Mouse (Mus musculus) kidney, embryonic 14.5 days (tissue): ENCODE results near the gene Nit1. TPM values are rescaled to one million over a fixed set of nuclear protein-coding genes. Genes with fewer than 3 reads are reported as not detected.
A peak's percentile ranks its signal among the peaks of the same experiment; 100 is the strongest.
"Not testable (repeated sequence)": the region's sequence is repeated elsewhere in the genome, so short reads cannot be mapped to it uniquely, and the experiment has no call there.

Source experiments
- ATAC-seq: fragments of 200-750 bp; cut with Nextera tagmentation; 2 replicates; pipeline ENCODE4 v1.8.0; 2017; ENCODE audit warnings: moderate number of reproducible peaks, mild to moderate bottlenecking, moderate TSS enrichment, moderate library complexity; ENCODE audit not compliant: low FRiP score, low TSS enrichment
- H3K27ac ChIP-seq: fragments of 300-500 bp; sonication (generic); 2 replicates; pipeline ENCODE4 v1.5.1; 2014; ENCODE audit warnings: low read depth, mild to moderate bottlenecking, low read length, moderate library complexity, mixed read lengths
- H3K27me3 ChIP-seq: fragments of 300-500 bp; sonication (generic); 2 replicates; pipeline ENCODE4 v1.6.1; 2014; ENCODE audit warnings: mild to moderate bottlenecking, low read length; ENCODE audit not compliant: control insufficient read depth, insufficient read depth
- H3K36me3 ChIP-seq: fragments of 300-500 bp; sonication (generic); 2 replicates; pipeline ENCODE4 v1.6.1; 2014; ENCODE audit warnings: low read length, mixed read lengths; ENCODE audit not compliant: control insufficient read depth, insufficient read depth
- H3K4me1 ChIP-seq: fragments of 300-500 bp; sonication (generic); 2 replicates; pipeline ENCODE4 v1.6.1; 2014; ENCODE audit warnings: low read length, mixed read lengths; ENCODE audit not compliant: control insufficient read depth, insufficient read depth
- H3K4me2 ChIP-seq: fragments of 300-500 bp; sonication (generic); replicated peaks from 2 replicates; pipeline ENCODE4 v1.6.1; 2014; ENCODE audit warnings: low read depth, mild to moderate bottlenecking, low read length
- H3K4me3 ChIP-seq: fragments of 300-500 bp; sonication (generic); 2 replicates; pipeline ENCODE4 v1.5.1; 2014; ENCODE audit warnings: mild to moderate bottlenecking, low read length
- H3K9ac ChIP-seq: fragments of 300-500 bp; sonication (generic); 2 replicates; pipeline ENCODE4 v1.6.1; 2014; ENCODE audit warnings: low read depth, mild to moderate bottlenecking, low read length, moderate library complexity
- H3K9me3 ChIP-seq: fragments of 300-500 bp; sonication (generic); 2 replicates; pipeline ENCODE4 v1.6.1; 2016; ENCODE audit warnings: low read length; ENCODE audit not compliant: control insufficient read depth
- WGBS: fragments of 180-500 bp; shearing (Covaris S2); extraction: QIAGEN DNeasy Blood & Tissue Kit; methylation state at CpG from one replicate; pipeline ENCODE4 v1.1.7; 2014; 5-methylcytosine and 5-hydroxymethylcytosine counted together
- polyA plus RNA-seq: library from polyadenylated mRNA; unstranded; fragments of >200 nt; fragmentation: Nextera tagmentation; extraction: Ambion mirVana; gene quantifications from 2 replicates; pipeline ENCODE4 v1.2.1, GENCODE M21; 2014

Nit1 gene
- polyA plus RNA-seq, 1 experiment from 2014 or later = 34.5 TPM

GRCm38 (mm10) chr1:171342262-171343207, 2.9 kb downstream of the Nit1 start:
- no peak for ATAC-seq
- H3K27ac ChIP-seq = no peak overlapping the region

GRCm38 (mm10) chr1:171330216-171330560, 15.3 kb downstream of the Nit1 start:
- no peaks in the 10 kb centered on the region for H3K27me3 ChIP-seq
- H3K36me3 ChIP-seq = peaks cover 8% of the 10 kb centered on the region
- H3K9me3 ChIP-seq = no peaks in the 10 kb centered on the region
- H3K4me2 ChIP-seq = peak overlapping the region; percentile 76
- peak overlapping the region; percentile 87 for H3K4me3 ChIP-seq
- H3K9ac ChIP-seq = peak overlapping the region; percentile 93
- H3K27ac ChIP-seq = peak overlapping the region; percentile 99
- H3K4me1 ChIP-seq = peaks cover 21% of the 10 kb centered on the region
- ATAC-seq = no peak
- WGBS = 0% methylated on average over 4 of the region's 4 CpGs

More at GRCm38 (mm10) chr1:171342262-171343207, 2.9 kb downstream of the Nit1 start:
- no peaks in the 10 kb centered on the region for H3K27me3 ChIP-seq
- H3K4me1 ChIP-seq = peaks cover 16% of the 10 kb centered on the region; the same call in 1 of the 2 replicates
- no peak overlapping the region for H3K4me2 ChIP-seq
- no peak overlapping the region for H3K4me3 ChIP-seq
- no peak overlapping the region for H3K9ac ChIP-seq
- H3K36me3 ChIP-seq = peaks cover 51% of the 10 kb centered on the region
- 93% methylated on average over 16 of the region's 16 CpGs for WGBS
- H3K9me3 ChIP-seq = peaks cover 6% of the 10 kb centered on the region; the same call in 1 of the 2 replicates

GRCm38 (mm10) chr1:171329433-171330215, 15.8 kb downstream of the Nit1 start:
- WGBS = under 1% methylated on average over 59 of the region's 61 CpGs
- H3K4me2 ChIP-seq = peak overlapping the region; percentile 76
- peak overlapping the region; percentile 93 for H3K9ac ChIP-seq
- H3K4me3 ChIP-seq = peak overlapping the region; percentile 87
- peaks cover 21% of the 10 kb centered on the region for H3K4me1 ChIP-seq
- no peaks in the 10 kb centered on the region for H3K9me3 ChIP-seq
- H3K36me3 ChIP-seq = peaks cover 8% of the 10 kb centered on the region
- H3K27ac ChIP-seq = peak overlapping the region; percentile 99
- no peaks in the 10 kb centered on the region for H3K27me3 ChIP-seq
- peak; percentile 91 for ATAC-seq

- Histone ChIP-seq H3K4me1 (peaks cover 21% of the 10 kb centered on the region), H3K9ac (peak within 1 kb of the TSS; percentile 93), H3K27ac (peak within 1 kb of the TSS; percentile 99), H3K36me3 (peaks cover 8% of the 10 kb centered on the region), H3K27me3 (no peaks in the 10 kb centered on the region), H3K4me3 (peak within 1 kb of the TSS; percentile 87), H3K9me3 (no peaks in the 10 kb centered on the region), H3K4me2 (peak within 1 kb of the TSS; percentile 76)
- ATAC-seq = peak; percentile 92
- under 1% methylated on average over 39 of the region's 48 CpGs for WGBS
Measured at GRCm38 (mm10) chr1:171328839-171329432, 16.5 kb downstream of the Nit1 start, which contains the start of gene Dedd. Gene Dedd, plus strand, starts transcription at chr1:171329145.

- Histone ChIP-seq H3K9me3 (no peaks in the 10 kb centered on the region), H3K9ac (peak overlapping the region; percentile 93; the same call in 1 of the 2 replicates), H3K27ac (peak overlapping the region; percentile 99; the same call in 1 of the 2 replicates), H3K4me3 (peak overlapping the region; percentile 87), H3K27me3 (no peaks in the 10 kb centered on the region), H3K4me1 (peaks cover 21% of the 10 kb centered on the region), H3K4me2 (peak overlapping the region; percentile 76), H3K36me3 (peaks cover 4% of the 10 kb centered on the region)
- no peak for ATAC-seq
- WGBS = 30% methylated on average over 9 of the region's 9 CpGs
Measured at GRCm38 (mm10) chr1:171328244-171328643, 17.2 kb downstream of the Nit1 start.

- not testable (repeated sequence) for H3K9me3 ChIP-seq, H3K27ac ChIP-seq, H3K9ac ChIP-seq, H3K36me3 ChIP-seq, ATAC-seq, H3K4me2 ChIP-seq, H3K27me3 ChIP-seq, H3K4me3 ChIP-seq
- H3K4me1 ChIP-seq = peaks cover 21% of the 10 kb centered on the region
- WGBS = 84% methylated on average over 4 of the region's 4 CpGs
Measured at GRCm38 (mm10) chr1:171326588-171326987, 18.9 kb downstream of the Nit1 start.

- Histone ChIP-seq H3K4me2 (no peak overlapping the region), H3K36me3 (no peaks in the 10 kb centered on the region), H3K4me3 (no peak overlapping the region), H3K4me1 (peaks cover 13% of the 10 kb centered on the region), H3K9me3 (no peaks in the 10 kb centered on the region), H3K27ac (no peak overlapping the region), H3K9ac (no peak overlapping the region), H3K27me3 (no peaks in the 10 kb centered on the region)
- WGBS = 60% methylated on average over 2 of the region's 2 CpGs
- ATAC-seq = no peak
Measured at GRCm38 (mm10) chr1:171325571-171325970, 19.9 kb downstream of the Nit1 start.

- WGBS = 65% methylated on average over 1 of the region's 1 CpGs
- H3K4me3 ChIP-seq = no peak overlapping the region
- H3K4me2 ChIP-seq = no peak overlapping the region
- H3K4me1 ChIP-seq = no peaks in the 10 kb centered on the region
- ATAC-seq = peak; percentile 18; the same call in 1 of the 2 replicates
- no peak overlapping the region for H3K9ac ChIP-seq
- no peaks in the 10 kb centered on the region for H3K36me3 ChIP-seq
- no peaks in the 10 kb centered on the region for H3K9me3 ChIP-seq
- no peaks in the 10 kb centered on the region for H3K27me3 ChIP-seq
- H3K27ac ChIP-seq = no peak overlapping the region
Measured at GRCm38 (mm10) chr1:171322012-171322411, 23.4 kb downstream of the Nit1 start.
